ENCODE assay signal across 9 mouse cellular contexts in genomic region chr5:113490033-113490432, GRCm38 (mm10). TPM values are rescaled to one million over a fixed set of nuclear protein-coding genes. Genes with fewer than 3 reads are reported as not detected.
DNase-seq lines count a peak whose midpoint lies in the region; ATAC-seq and TF ChIP-seq lines count a peak whose summit lies in the region.
"Had no signal": no experiment of that assay in that cellular context is flagged by ENCODE, and none has a peak within 500 bp of the region (broad histone marks: within the 10 kb centered on the region; RNA-seq: fewer than 3 reads in every experiment).

Gene Wscd2 (plus strand): TSS chr5:113490333.

- peaks cover 8% of the 10 kb centered on the region; the same call in 1 of the 2 replicates for H3K4me1 ChIP-seq in lung, embryonic 16.5 days (replicated peaks; ENCODE audit: control insufficient read depth, insufficient read depth, low read length)
- H3K4me1 ChIP-seq in small intestine, adult 2 months (ENCODE audit: control insufficient read depth, insufficient read depth, insufficient read length, low read length), result no peaks in the 10 kb centered on the region
- H3K4me1 ChIP-seq: megakaryocyte, embryonic 14.5 days had no signal

- H3K9me3 ChIP-seq in lung, embryonic 16.5 days (ENCODE audit: control insufficient read depth, low read length), result no peaks in the 10 kb centered on the region; the same call in 1 of the 2 replicates
- H3K9me3 ChIP-seq: megakaryocyte, embryonic 14.5 days had no signal

- no peaks in the 10 kb centered on the region for H3K36me3 ChIP-seq in lung, embryonic 16.5 days (ENCODE audit: control insufficient read depth, insufficient read depth, low read length)
- no peaks in the 10 kb centered on the region for H3K36me3 ChIP-seq in small intestine, adult 2 months (ENCODE audit: control insufficient read depth, insufficient read depth, low read length)

- no peak for TF ChIP-seq POLR2A in small intestine, adult 2 months (IDR thresholded peaks at IDR 0.05; ENCODE audit: low read depth, low read length)

- ATAC-seq in lung, embryonic 16.5 days (ENCODE audit: low read depth), result no peak

- no peak for DNase-seq in frontal cortex, adult 2 months (ENCODE audit: extremely low spot score in 1 of 2, low spot score in 1 of 2)
- DNase-seq in frontal cortex, postnatal 10 days (ENCODE audit: low spot score in 2 of 2), result no peak
- DNase-seq in lung, postnatal 14 days, result no peak
- DNase-seq in left cerebral cortex, postnatal 10 days (ENCODE audit: extremely low spot score in 1 of 2, low spot score in 2 of 2), result no peak
- no peak for DNase-seq in retina, embryonic 14.5 days (ENCODE audit: low spot score)
- DNase-seq in right cerebral cortex, postnatal 25 days, result no peak

- peak within 1 kb of the TSS; percentile 74 for H3K4me2 ChIP-seq in lung, embryonic 16.5 days (ENCODE audit: low read depth, low read length)

- intact Hi-C loops in left cerebral cortex, postnatal 10 days (cut with DNase I), result loop anchor here (5.0 to 10.0 kb wide), 3 partner anchors 55 to 113 kb away; no protein-coding TSS in a partner anchor

- peak within 1 kb of the TSS; percentile 44 for H3K27ac ChIP-seq in lung, embryonic 16.5 days (ENCODE audit: low read length)
- H3K27ac ChIP-seq in small intestine, adult 2 months (ENCODE audit: insufficient read depth, low read depth, low read length), result peak within 1 kb of the TSS; percentile 11; the same call in 1 of the 2 replicates

- TF ChIP-seq CTCF in small intestine, adult 2 months (IDR thresholded peaks at IDR 0.05; ENCODE audit: extremely low read depth, insufficient read length, insufficient replicate concordance, low read depth, low read length), result no peak

- peak within 1 kb of the TSS; percentile 53 for H3K4me3 ChIP-seq in lung, embryonic 16.5 days (ENCODE audit: low read length)
- peak within 1 kb of the TSS; percentile 52 for H3K4me3 ChIP-seq in small intestine, adult 2 months (ENCODE audit: low read depth, low read length)
- H3K4me3 ChIP-seq: megakaryocyte, embryonic 14.5 days had no signal

- 57% methylated on average over 6 of the region's 6 CpGs for WGBS in lung, embryonic 16.5 days
- 61% methylated on average over 6 of the region's 6 CpGs for WGBS in small intestine, adult 2 months

- peak within 1 kb of the TSS; percentile 64 for H3K9ac ChIP-seq in lung, embryonic 16.5 days (ENCODE audit: low read length)

- H3K27me3 ChIP-seq in lung, embryonic 16.5 days (ENCODE audit: control insufficient read depth, insufficient read depth, low read depth, low read length), result peaks cover 29% of the 10 kb centered on the region
- H3K27me3 ChIP-seq in small intestine, adult 2 months (ENCODE audit: control insufficient read depth, insufficient read depth, low read length), result peaks cover 7% of the 10 kb centered on the region; the same call in 1 of the 2 replicates

RNA-seq across cellular contexts. Expression of gene Wscd2, which starts in this region (rescaled TPM):
- polyA plus RNA-seq in frontal cortex, adult 2 months (2012; rRNA removed), result 26.6 and 33.3 TPM in 2 replicates
- 4.5 and 4.8 TPM in 2 replicates for polyA plus RNA-seq in lung, embryonic 16.5 days (2015; fragmentation: Nextera tagmentation; extraction: Ambion mirVana)
- total RNA-seq in left cerebral cortex, postnatal 10 days (2021), result 10 to 100 TPM; 57.3 to 60.8 TPM
- 3.5 and 4.9 TPM in 2 replicates for polyA plus RNA-seq in small intestine, adult 2 months (2012; rRNA removed)
